Comparison of ENCODE assay signal across 23 mouse cellular contexts in genomic region chr12:50597467-50597866, GRCm38 (mm10). TPM values are rescaled to one million over a fixed set of nuclear protein-coding genes. Genes with fewer than 3 reads are reported as not detected.
"Had no signal": no experiment of that assay in that cellular context is flagged by ENCODE, and none has a peak within 500 bp of the region (broad histone marks: within the 10 kb centered on the region; RNA-seq: fewer than 3 reads in every experiment).

No protein-coding gene starts in this region.

- H3K27me3 ChIP-seq: kidney, embryonic 15.5 days; limb, embryonic 12.5 days; limb, embryonic 15.5 days; megakaryocyte, embryonic 14.5 days; midbrain, embryonic 13.5 days; neural tube, embryonic 13.5 days had no signal

- H3K4me2 ChIP-seq: kidney, embryonic 15.5 days; limb, embryonic 12.5 days; limb, embryonic 15.5 days; liver, embryonic 11.5 days; lung, embryonic 14.5 days; midbrain, embryonic 13.5 days; neural tube, embryonic 13.5 days had no signal

- H3K9me3 ChIP-seq: kidney, embryonic 15.5 days; limb, embryonic 12.5 days; limb, embryonic 15.5 days; megakaryocyte, embryonic 14.5 days; midbrain, embryonic 10.5 days; midbrain, embryonic 13.5 days; neural tube, embryonic 13.5 days had no signal

- ATAC-seq: liver, postnatal 0 days; lung, postnatal 0 days; midbrain, embryonic 13.5 days; midbrain, embryonic 16.5 days had no signal

- H3K4me3 ChIP-seq: kidney, embryonic 15.5 days; limb, embryonic 12.5 days; limb, embryonic 15.5 days; megakaryocyte, embryonic 14.5 days; midbrain, embryonic 10.5 days; midbrain, embryonic 13.5 days; myocyte; neural tube, embryonic 13.5 days had no signal

- H3K27ac ChIP-seq: kidney, embryonic 15.5 days; limb, embryonic 12.5 days; limb, embryonic 15.5 days; liver, embryonic 14.5 days; macrophage; midbrain, embryonic 10.5 days; midbrain, embryonic 13.5 days; neural tube, embryonic 13.5 days had no signal

- H3K36me3 ChIP-seq: kidney, embryonic 15.5 days; limb, embryonic 12.5 days; limb, embryonic 15.5 days; midbrain, embryonic 10.5 days; midbrain, embryonic 13.5 days; neural tube, embryonic 13.5 days had no signal

- H3K4me1 ChIP-seq: kidney, embryonic 15.5 days; limb, embryonic 12.5 days; limb, embryonic 15.5 days; megakaryocyte, embryonic 14.5 days; midbrain, embryonic 10.5 days; midbrain, embryonic 13.5 days had no signal

- DNase-seq: kidney, adult 8-10 months; kidney, postnatal 10 days; kidney, postnatal 36 days; liver, postnatal 0 days; lung, embryonic 14.5 days; retina, postnatal 1 day; thymus, adult 18-20 months; thymus, postnatal 36 days had no signal

- H3K9ac ChIP-seq: kidney, embryonic 15.5 days; limb, embryonic 12.5 days; limb, embryonic 15.5 days; liver, embryonic 14.5 days; liver, postnatal 0 days; lung, embryonic 14.5 days; midbrain, embryonic 13.5 days; neural tube, embryonic 13.5 days had no signal

RNA-seq across cellular contexts. Expression of gene Prkd1, which starts 51.4 kb away (rescaled TPM):
- total RNA-seq: monocyte, adult 5-6 weeks; neutrophil, adult 5-6 weeks had no signal
- polyA plus RNA-seq: macrophage had no signal
